Mouse (Mus musculus) neural tube, embryonic 14.5 days (tissue): ENCODE results near the gene Gatm. TPM values are rescaled to one million over a fixed set of nuclear protein-coding genes. Genes with fewer than 3 reads are reported as not detected.

Source experiments
- ATAC-seq: fragments of 200-750 bp; cut with Nextera tagmentation; 2 replicates; pipeline ENCODE4 v1.8.0; 2017; ENCODE audit warnings: low read depth, mild to moderate bottlenecking, moderate TSS enrichment, moderate library complexity
- H3K27ac ChIP-seq: fragments of 300-500 bp; sonication (generic); 2 replicates; pipeline ENCODE4 v1.5.1; 2014; ENCODE audit warnings: low read depth, mild to moderate bottlenecking, control low read depth, low read length, moderate library complexity, mixed read lengths
- H3K27me3 ChIP-seq: fragments of 300-500 bp; sonication (generic); 2 replicates; pipeline ENCODE4 v1.6.1; 2014; ENCODE audit warnings: low read length; ENCODE audit not compliant: control insufficient read depth, insufficient read depth
- H3K36me3 ChIP-seq: fragments of 300-500 bp; sonication (generic); 2 replicates; pipeline ENCODE4 v1.6.1; 2014; ENCODE audit warnings: low read length, mixed read lengths; ENCODE audit not compliant: control insufficient read depth, insufficient read depth
- H3K4me1 ChIP-seq: fragments of 300-500 bp; sonication (generic); 2 replicates; pipeline ENCODE4 v1.6.1; 2014; ENCODE audit warnings: low read length; ENCODE audit not compliant: control insufficient read depth, insufficient read depth
- H3K4me2 ChIP-seq: fragments of 300-500 bp; sonication (generic); 2 replicates; pipeline ENCODE4 v1.6.1; 2014; ENCODE audit warnings: mild to moderate bottlenecking, low read depth, low read length, control low read depth
- H3K4me3 ChIP-seq: fragments of 300-500 bp; sonication (generic); 2 replicates; pipeline ENCODE4 v1.5.1; 2014; ENCODE audit warnings: low read depth, low read length, control low read depth, mixed read lengths
- H3K9ac ChIP-seq: fragments of 300-500 bp; sonication (generic); replicated peaks from 2 replicates; pipeline ENCODE4 v1.6.1; 2014; ENCODE audit warnings: low read depth, mild to moderate bottlenecking, control low read depth, low read length, mixed read lengths
- H3K9me3 ChIP-seq: fragments of 300-500 bp; sonication (generic); 2 replicates; pipeline ENCODE4 v1.6.1; 2016; ENCODE audit warnings: low read length; ENCODE audit not compliant: control insufficient read depth
- WGBS: fragments of 180-500 bp; shearing (Covaris S2); extraction: QIAGEN DNeasy Blood & Tissue Kit; methylation state at CpG from one replicate; pipeline ENCODE4 v1.1.7; 2014; 5-methylcytosine and 5-hydroxymethylcytosine counted together
- polyA plus RNA-seq: library from polyadenylated mRNA; unstranded; fragments of >200 nt; fragmentation: Nextera tagmentation; extraction: Ambion mirVana; gene quantifications from 2 replicates; pipeline ENCODE4 v1.2.1, GENCODE M21; 2014

Gene Gatm
- polyA plus RNA-seq, 1 experiment from 2014 or later: 35.3 TPM

DNA sequence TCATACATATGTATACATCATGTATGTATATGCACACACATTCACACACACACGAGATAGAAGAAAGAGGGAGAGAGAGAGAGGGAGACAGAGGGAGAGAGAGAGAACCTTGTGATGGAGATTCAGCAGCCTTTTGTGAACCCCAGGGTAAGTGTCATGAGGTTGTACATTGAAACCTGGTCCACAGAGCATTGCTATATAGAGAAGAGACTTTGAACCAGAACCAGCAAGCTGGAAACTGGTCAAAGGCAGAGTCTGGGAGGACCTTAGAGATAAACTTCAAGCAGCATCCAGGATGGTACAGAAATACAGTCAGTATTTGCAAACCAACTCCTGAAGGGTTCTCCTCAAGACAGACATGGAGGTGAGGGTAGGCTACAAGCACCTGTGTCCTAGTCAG, 20.8 kb downstream of the Gatm start:
- 88% methylated on average over 1 of the region's 1 CpGs for WGBS
- Histone ChIP-seq H3K4me3 (no peak overlapping the region), H3K9me3 (no peaks in the 10 kb centered on the region), H3K27ac (no peak overlapping the region), H3K4me2 (no peak overlapping the region), H3K9ac (no peak overlapping the region), H3K4me1 (no peaks in the 10 kb centered on the region), H3K36me3 (no peaks in the 10 kb centered on the region), H3K27me3 (no peaks in the 10 kb centered on the region)
- no peak for ATAC-seq

DNA sequence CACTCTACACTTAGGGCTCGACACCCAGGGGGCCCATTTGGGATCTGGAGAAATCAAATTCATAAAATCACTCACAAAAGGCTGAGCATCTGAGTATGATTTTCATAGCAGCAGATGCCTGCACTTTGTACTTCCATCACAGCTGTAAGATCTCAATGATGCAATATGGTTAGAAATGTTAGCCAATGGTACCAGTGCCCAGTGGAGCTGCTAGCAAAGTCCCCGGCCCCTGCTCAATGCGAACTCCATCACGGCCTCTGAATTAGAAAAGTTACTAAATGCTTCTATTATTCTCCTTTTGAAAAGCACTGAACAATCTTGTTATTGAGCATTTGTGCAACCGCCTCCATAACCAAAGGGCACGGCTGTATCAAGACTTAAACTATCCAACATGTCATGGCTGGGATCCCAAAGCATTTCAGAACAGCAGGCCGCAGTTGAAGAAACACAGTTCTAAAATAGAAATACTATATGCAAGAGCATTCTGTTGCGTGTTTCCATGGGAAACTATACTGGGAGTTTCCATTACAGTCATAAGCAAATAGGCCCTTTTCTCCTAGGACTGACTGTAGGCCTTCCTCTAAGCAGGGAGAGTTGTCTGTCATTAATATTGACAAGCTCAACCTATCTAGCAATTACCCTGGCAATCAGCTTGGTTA, 23.1 kb downstream of the Gatm start:
- WGBS: 83% methylated on average over 8 of the region's 8 CpGs
- Histone ChIP-seq H3K9me3 (no peaks in the 10 kb centered on the region), H3K4me2 (no peak overlapping the region), H3K4me1 (no peaks in the 10 kb centered on the region), H3K9ac (no peak overlapping the region), H3K4me3 (no peak overlapping the region), H3K36me3 (no peaks in the 10 kb centered on the region), H3K27me3 (no peaks in the 10 kb centered on the region), H3K27ac (no peak overlapping the region)
- ATAC-seq: no peak

DNA sequence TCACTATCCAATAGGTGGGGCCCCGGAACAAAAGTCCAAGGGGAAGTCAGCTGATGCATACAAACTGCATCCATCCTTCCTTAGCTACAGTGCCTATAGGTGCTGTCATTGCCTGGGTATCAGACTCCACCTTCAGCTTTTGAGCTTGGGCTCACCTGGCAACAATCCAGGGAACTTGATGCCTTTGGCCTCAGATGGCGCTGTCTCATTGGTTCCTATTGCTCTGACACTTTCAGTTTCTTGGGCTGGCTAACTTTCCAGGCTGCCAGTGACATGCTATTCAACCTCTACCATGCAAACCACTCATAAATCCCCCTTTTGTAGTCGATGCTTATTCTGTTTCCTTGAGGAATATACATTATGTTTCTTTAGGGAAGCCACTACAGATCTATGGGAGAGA, 24.8 kb downstream of the Gatm start:
- 75% methylated on average over 3 of the region's 3 CpGs for WGBS
- Histone ChIP-seq H3K27me3 (no peaks in the 10 kb centered on the region), H3K9ac (no peak overlapping the region), H3K4me1 (no peaks in the 10 kb centered on the region), H3K4me3 (no peak overlapping the region), H3K9me3 (no peaks in the 10 kb centered on the region), H3K36me3 (no peaks in the 10 kb centered on the region), H3K27ac (no peak overlapping the region), H3K4me2 (no peak overlapping the region)
- no peak for ATAC-seq

DNA sequence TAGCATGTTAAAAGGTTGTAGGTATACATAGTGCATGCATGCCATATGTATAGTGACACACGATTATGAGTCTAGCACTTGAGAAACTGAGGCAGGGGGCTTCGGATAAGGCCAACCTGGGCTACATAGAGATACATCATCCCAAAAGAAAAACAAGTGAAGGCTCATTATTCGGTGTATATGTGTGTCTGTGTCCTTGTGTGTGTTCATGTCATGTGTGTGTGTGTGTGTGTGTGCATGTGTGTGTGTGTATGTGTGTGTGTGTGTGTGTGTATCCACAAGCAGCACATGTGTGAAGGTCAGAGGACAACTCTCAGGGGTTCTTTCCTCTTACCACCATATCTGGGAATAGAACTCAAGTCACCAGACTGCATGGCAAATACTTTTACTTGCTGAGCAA, 28.8 kb downstream of the Gatm start:
- Histone ChIP-seq H3K4me3 (no peak overlapping the region), H3K9ac (no peak overlapping the region), H3K36me3 (no peaks in the 10 kb centered on the region), H3K4me1 (no peaks in the 10 kb centered on the region), H3K27ac (no peak overlapping the region), H3K9me3 (no peaks in the 10 kb centered on the region), H3K4me2 (no peak overlapping the region), H3K27me3 (no peaks in the 10 kb centered on the region)
- no peak for ATAC-seq
- WGBS: 86% methylated on average over 3 of the region's 3 CpGs

DNA sequence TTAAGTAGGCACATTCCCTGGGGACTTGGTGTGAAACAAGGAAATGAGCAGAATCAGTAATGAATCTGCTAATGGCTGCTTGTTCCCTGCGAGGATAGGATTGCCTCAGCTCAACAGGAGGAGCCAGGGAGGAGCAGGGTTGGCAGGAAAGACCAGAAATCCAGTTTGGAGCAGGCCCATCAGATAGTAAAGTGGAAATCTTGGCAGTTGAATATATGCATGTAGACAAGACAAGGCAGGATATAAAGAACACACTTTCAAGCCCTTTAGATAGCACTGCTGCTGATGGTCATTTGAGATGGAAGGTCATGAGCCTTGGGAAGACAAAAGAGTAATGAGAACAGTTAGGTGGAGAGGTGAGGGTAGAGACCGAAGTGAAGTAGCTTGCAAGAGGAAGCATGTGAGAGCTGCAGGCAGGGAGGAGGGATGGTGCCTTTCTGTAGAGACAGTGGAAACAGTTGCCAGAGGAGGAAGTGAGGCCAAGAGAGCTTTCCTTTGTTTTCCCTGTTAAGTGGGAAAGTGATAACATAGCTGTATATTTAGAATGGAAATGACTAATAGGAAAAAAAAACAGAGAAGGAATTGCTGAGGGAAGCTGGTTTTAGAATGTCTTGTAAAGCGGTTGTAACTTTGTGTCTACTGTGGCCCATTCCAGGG, 29.6 kb downstream of the Gatm start:
- no peaks in the 10 kb centered on the region for H3K4me1 ChIP-seq

DNA sequence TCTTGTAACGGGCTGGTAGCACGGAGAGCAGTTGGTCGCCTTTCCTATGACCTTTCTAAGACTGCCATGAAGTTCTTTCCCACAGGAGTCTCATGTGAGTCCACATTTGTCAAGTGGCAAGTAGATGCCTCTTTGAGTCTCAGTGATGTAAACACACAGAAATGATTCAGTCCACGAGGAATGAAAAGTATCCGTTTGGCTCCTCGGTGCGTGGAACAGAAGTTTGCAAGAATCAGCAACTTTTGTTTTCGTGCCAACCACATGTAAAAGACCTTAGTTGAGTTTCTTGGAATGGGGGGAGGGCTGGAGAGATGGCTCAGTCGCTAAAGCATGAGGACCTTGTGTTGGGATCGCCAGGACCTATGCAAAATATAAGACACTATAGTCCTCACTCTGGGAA, 30.7 kb downstream of the Gatm start:
- WGBS: 87% methylated on average over 10 of the region's 10 CpGs

More for the DNA sequence above, 29.6 kb downstream of the Gatm start:
- ATAC-seq: no peak
- Histone ChIP-seq H3K4me2 (no peak overlapping the region), H3K27me3 (no peaks in the 10 kb centered on the region), H3K4me3 (no peak overlapping the region), H3K9me3 (no peaks in the 10 kb centered on the region), H3K36me3 (no peaks in the 10 kb centered on the region), H3K27ac (no peak overlapping the region), H3K9ac (no peak overlapping the region)
- WGBS: 69% methylated on average over 3 of the region's 3 CpGs

DNA sequence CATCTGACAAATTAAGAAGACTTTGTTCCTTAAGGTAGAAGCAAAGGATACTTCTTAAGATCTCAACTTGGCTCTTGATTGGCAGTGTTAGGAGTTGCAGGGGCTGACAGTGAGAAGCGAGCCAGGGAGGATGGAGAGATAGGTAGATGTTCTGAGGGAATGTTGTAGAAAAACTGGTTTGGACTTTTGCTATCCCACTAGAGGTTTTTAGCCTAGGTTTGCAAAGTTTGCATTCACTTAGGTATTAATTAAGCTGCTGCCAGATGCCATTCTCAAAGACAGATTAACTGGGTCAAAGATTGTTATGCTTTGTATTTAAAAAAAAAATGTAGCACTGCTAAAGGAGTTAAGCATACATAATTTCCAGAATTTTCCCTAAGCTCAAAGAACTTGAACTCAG, 33.8 kb downstream of the Gatm start:
- 79% methylated on average over 1 of the region's 1 CpGs for WGBS

More for the DNA sequence above, 30.7 kb downstream of the Gatm start:
- H3K27me3 ChIP-seq: no peaks in the 10 kb centered on the region
- H3K9ac ChIP-seq: no peak overlapping the region
- H3K4me3 ChIP-seq: no peak overlapping the region
- no peak for ATAC-seq
- H3K27ac ChIP-seq: no peak overlapping the region
- H3K9me3 ChIP-seq: no peaks in the 10 kb centered on the region
- no peaks in the 10 kb centered on the region for H3K4me1 ChIP-seq
- no peak overlapping the region for H3K4me2 ChIP-seq
- H3K36me3 ChIP-seq: no peaks in the 10 kb centered on the region

DNA sequence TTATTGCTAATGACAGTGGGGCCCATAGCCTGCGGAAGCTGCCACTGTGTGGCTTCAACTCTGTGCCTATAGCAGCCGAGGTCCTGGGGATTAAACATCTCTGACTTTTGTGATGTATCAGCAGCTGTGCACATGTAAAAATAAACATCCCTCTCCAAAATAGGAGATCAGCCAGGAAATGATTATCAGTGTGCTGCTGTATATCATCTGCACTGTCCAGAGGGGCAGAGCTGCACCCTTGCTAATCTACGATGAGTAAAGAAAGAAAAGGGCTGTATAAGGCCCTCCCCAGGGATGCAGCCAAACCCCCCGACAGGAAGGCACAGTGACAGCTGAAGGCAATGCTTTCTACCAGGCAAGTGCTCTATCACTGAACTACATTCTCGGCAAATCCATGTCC, 34.8 kb downstream of the Gatm start:
- H3K4me1 ChIP-seq: no peaks in the 10 kb centered on the region
- ATAC-seq: no peak
- H3K27me3 ChIP-seq: no peaks in the 10 kb centered on the region
- no peaks in the 10 kb centered on the region for H3K9me3 ChIP-seq
- H3K9ac ChIP-seq: no peak overlapping the region
- no peak overlapping the region for H3K4me3 ChIP-seq
- 66% methylated on average over 5 of the region's 5 CpGs for WGBS
- H3K27ac ChIP-seq: no peak overlapping the region
- no peaks in the 10 kb centered on the region for H3K36me3 ChIP-seq
- no peak overlapping the region for H3K4me2 ChIP-seq

More for the DNA sequence above, 33.8 kb downstream of the Gatm start:
- H3K9me3 ChIP-seq: no peaks in the 10 kb centered on the region
- no peak overlapping the region for H3K4me3 ChIP-seq
- no peaks in the 10 kb centered on the region for H3K4me1 ChIP-seq
- ATAC-seq: no peak
- H3K4me2 ChIP-seq: no peak overlapping the region
- H3K27me3 ChIP-seq: no peaks in the 10 kb centered on the region
- no peak overlapping the region for H3K9ac ChIP-seq
- no peaks in the 10 kb centered on the region for H3K36me3 ChIP-seq
- no peak overlapping the region for H3K27ac ChIP-seq

DNA sequence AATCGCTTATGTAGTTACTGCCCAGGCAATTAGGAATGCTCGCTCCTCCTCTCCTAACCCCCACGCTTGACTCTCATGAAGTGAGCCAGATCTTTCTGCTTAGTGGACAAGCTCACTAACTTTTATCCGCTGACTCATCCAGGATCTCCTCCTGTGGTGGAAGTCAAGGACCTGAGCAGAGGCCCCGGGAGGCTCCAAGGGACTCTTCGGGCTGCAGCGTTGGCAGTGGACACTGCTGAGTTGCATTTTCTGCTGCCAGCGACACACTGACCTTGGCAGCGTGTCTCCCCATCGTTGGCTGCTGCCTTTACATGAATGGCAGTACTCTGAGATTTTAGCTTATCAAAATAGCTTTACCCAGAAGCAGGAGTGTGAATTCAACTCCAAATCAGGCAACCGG, 35.6 kb downstream of the Gatm start:
- ATAC-seq: no peak
- H3K36me3 ChIP-seq: no peaks in the 10 kb centered on the region

More for the DNA sequence above, 35.6 kb downstream of the Gatm start:
- H3K4me2 ChIP-seq: no peak overlapping the region
- H3K9ac ChIP-seq: no peak overlapping the region
- no peaks in the 10 kb centered on the region for H3K27me3 ChIP-seq
- no peaks in the 10 kb centered on the region for H3K9me3 ChIP-seq
- H3K27ac ChIP-seq: no peak overlapping the region
- H3K4me1 ChIP-seq: no peaks in the 10 kb centered on the region
- no peak overlapping the region for H3K4me3 ChIP-seq
- WGBS: 81% methylated on average over 11 of the region's 11 CpGs
